Mouse (Mus musculus) intestine, embryonic 16.5 days (tissue): ENCODE results near the gene Prn. TPM values are rescaled to one million over a fixed set of nuclear protein-coding genes. Genes with fewer than 3 reads are reported as not detected.

Experiments used
- ATAC-seq: fragments of 200-750 bp; cut with Nextera tagmentation; 2 replicates; pipeline ENCODE4 v1.8.0; 2017; ENCODE audit warnings: moderate TSS enrichment, moderate library complexity
- H3K27ac ChIP-seq: fragments of 300-500 bp; sonication (generic); 2 replicates; pipeline ENCODE4 v1.5.1; 2014; ENCODE audit warnings: mild to moderate bottlenecking, low read length
- H3K27me3 ChIP-seq: fragments of 300-500 bp; sonication (generic); replicated peaks from 2 replicates; pipeline ENCODE4 v1.6.1; 2014; ENCODE audit warnings: low read length, control low read depth, mixed read lengths; ENCODE audit not compliant: control insufficient read depth, insufficient read depth
- H3K36me3 ChIP-seq: fragments of 300-500 bp; sonication (generic); 2 replicates; pipeline ENCODE4 v1.6.1; 2014; ENCODE audit warnings: low read length, control low read depth; ENCODE audit not compliant: control insufficient read depth, insufficient read depth
- H3K4me1 ChIP-seq: fragments of 300-500 bp; sonication (generic); 2 replicates; pipeline ENCODE4 v1.6.1; 2014; ENCODE audit warnings: low read length, control low read depth, mixed read lengths; ENCODE audit not compliant: control insufficient read depth, insufficient read depth
- H3K4me2 ChIP-seq: fragments of 300-500 bp; sonication (generic); 2 replicates; pipeline ENCODE4 v1.6.1; 2014; ENCODE audit warnings: low read depth, low read length, control low read depth
- H3K4me3 ChIP-seq: fragments of 300-500 bp; sonication (generic); 2 replicates; pipeline ENCODE4 v1.5.1; 2014; ENCODE audit warnings: mild to moderate bottlenecking, low read length
- H3K9ac ChIP-seq: fragments of 300-500 bp; sonication (generic); 2 replicates; pipeline ENCODE4 v1.6.1; 2014; ENCODE audit warnings: low read depth, low read length
- H3K9me3 ChIP-seq: fragments of 300-500 bp; sonication (generic); 2 replicates; pipeline ENCODE4 v1.6.1; 2016; ENCODE audit warnings: low read length, control low read depth; ENCODE audit not compliant: control insufficient read depth
- WGBS: fragments of 180-500 bp; shearing (Covaris S2); extraction: QIAGEN DNeasy Blood & Tissue Kit; methylation state at CpG from one replicate; pipeline ENCODE4 v1.1.7; 2014; 5-methylcytosine and 5-hydroxymethylcytosine counted together
- polyA plus RNA-seq: library from polyadenylated mRNA; unstranded; fragments of >200 nt; fragmentation: Nextera tagmentation; extraction: Ambion mirVana; gene quantifications from 2 replicates; pipeline ENCODE4 v1.2.1, GENCODE M21; 2015

The Prn gene
- not detected in 2 replicates for polyA plus RNA-seq

DNA sequence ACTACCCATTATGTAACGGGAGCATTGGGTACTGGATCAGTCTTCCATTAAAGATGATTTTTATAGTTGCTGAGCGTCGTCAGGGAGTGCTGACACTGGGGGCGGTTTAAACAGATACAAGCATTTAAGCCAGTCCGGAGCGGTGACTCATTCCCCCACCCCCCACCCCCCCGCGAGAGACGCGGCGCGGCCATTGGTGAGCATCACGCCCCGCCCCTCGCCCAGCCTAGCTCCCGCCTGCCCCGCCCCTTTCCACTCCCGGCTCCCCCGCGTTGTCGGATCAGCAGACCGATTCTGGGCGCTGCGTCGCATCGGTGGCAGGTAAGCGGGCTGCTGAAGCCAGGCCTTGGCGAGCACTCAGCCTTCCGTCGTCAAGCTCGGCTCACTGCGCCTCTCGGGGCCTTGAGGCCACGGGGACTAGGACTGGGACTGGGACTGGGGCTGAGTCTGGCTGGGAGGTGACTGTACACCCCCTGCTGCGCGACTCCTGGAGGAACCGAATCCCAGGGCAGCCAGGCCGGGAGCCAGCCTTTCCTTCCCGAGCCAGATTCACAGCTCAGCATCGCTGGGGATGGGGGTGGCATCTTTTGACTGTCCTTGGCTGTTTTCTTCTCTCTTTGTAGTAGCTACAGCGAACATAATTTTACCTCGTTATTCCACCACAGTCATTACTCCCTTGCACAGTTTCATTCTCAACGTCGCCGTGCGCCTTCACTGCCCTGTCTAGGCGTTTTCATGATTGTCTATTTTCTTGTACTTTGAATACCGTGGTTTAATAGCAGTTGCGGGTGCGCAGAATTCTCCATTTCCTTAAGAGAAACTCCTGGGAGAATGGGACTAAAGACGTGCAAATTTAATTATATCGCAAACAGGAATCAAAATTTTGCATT lies at the start of gene Prn, which contains the start of gene Prnp:
Prn (plus strand) TSS at position 275 of the 890 bp plus-strand sequence.
Prnp (plus strand) TSS at position 246 of the 890 bp plus-strand sequence.
- H3K4me2 ChIP-seq: peak within 1 kb of the TSS; percentile 79
- no peaks in the 10 kb centered on the region for H3K4me1 ChIP-seq
- H3K9me3 ChIP-seq: no peaks in the 10 kb centered on the region
- 5% methylated on average over 51 of the region's 52 CpGs for WGBS
- peak; percentile 97 for ATAC-seq
- peak within 1 kb of the TSS; percentile 80 for H3K4me3 ChIP-seq
- H3K36me3 ChIP-seq: no peaks in the 10 kb centered on the region
- H3K9ac ChIP-seq: peak within 1 kb of the TSS; percentile 80
- peak within 1 kb of the TSS; percentile 77 for H3K27ac ChIP-seq
- no peaks in the 10 kb centered on the region for H3K27me3 ChIP-seq

DNA sequence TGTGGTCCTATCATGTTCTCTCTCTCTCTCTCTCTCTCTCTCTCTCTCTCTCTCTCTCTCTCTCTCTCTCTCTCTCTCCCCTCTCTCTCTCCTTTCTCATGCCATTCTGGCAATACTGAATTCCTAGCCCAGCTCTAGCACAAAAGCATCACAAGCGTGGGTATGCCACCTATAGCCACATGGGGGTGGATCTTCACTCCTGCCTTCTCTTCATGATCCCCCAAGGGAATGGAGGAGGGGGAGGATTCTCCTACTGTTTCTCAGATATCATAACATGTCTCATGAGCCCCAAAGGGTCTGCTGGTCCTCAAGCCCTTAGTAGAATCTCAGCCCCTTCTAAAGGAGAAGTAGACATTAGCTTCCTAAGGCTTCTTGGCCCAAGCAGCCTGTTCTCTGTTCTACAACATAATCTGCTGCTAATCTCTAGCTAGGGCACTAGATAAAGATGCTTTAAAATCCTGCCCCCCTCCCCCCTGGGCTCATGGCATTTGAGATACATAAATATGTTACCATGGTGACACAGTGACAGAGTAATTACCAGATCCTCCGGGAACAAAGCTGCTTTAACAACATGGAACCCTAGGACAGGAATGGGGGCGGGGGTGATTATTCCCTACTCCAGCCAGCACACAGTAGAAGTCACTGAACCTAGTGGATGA lies 47.0 kb upstream of the Prn start:
- Histone ChIP-seq H3K4me2 (no peak overlapping the region), H3K27ac (no peak overlapping the region), H3K4me3 (no peak overlapping the region), H3K9me3 (no peaks in the 10 kb centered on the region), H3K9ac (no peak overlapping the region), H3K27me3 (no peaks in the 10 kb centered on the region), H3K4me1 (no peaks in the 10 kb centered on the region), H3K36me3 (no peaks in the 10 kb centered on the region)
- 50% methylated on average over 3 of the region's 3 CpGs for whole genome bisulfite sequencing
- ATAC-seq: no peak

DNA sequence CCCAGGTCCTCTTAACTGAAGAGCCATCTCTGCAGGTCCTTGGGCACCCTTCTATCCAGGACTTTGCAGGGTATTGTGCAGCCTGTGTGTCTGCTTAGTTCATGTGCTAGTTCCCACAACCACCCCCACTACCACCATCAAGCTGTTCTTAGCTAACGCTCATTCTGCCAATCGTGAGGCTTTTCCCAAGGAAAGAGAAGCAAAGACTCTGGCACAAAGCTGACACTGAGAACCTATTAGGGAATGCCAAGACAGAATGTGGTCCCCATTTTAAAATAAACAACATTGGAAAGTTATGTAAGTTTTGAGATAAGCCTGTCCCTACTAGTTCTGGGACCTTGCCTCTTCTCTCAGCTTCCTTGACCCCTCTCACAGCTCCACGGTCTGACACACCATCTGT lies 46.3 kb upstream of the Prn start:
- Histone ChIP-seq H3K27ac (no peak overlapping the region), H3K4me3 (no peak overlapping the region), H3K27me3 (no peaks in the 10 kb centered on the region), H3K36me3 (no peaks in the 10 kb centered on the region), H3K9ac (no peak overlapping the region), H3K4me2 (no peak overlapping the region), H3K4me1 (no peaks in the 10 kb centered on the region), H3K9me3 (no peaks in the 10 kb centered on the region)
- 64% methylated on average over 3 of the region's 3 CpGs for WGBS
- ATAC-seq: no peak

DNA sequence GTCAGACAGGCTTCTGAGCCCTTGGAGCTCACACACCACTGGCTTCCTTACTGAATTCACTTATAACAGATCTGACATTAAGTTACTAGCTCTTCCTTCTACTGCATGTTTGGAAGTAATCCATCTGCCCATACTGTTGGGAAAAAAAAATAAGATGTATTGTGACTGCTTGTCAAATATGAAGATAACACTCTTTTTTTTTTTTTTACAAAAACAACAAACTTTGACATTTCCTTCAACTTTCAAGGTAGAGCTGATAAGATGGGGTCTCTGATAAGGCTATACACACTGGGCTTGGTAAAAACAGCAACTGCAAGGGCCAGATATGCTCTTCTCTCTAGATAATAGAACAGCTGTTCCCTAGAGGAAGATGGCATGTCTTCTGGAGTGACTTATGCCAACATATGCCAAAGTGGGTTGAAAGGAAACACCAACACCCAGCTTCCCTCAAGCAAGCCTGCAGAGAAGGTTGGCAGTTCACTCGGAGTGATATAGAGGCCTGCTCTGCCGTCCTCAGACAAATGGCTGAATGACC lies 45.4 kb upstream of the Prn start:
- H3K9me3 ChIP-seq: no peaks in the 10 kb centered on the region
- H3K9ac ChIP-seq: no peak overlapping the region
- WGBS: 91% methylated on average over 2 of the region's 2 CpGs
- H3K4me3 ChIP-seq: no peak overlapping the region
- H3K27ac ChIP-seq: no peak overlapping the region
- no peak for ATAC-seq
- H3K36me3 ChIP-seq: no peaks in the 10 kb centered on the region
- H3K4me2 ChIP-seq: no peak overlapping the region
- no peaks in the 10 kb centered on the region for H3K4me1 ChIP-seq
- H3K27me3 ChIP-seq: no peaks in the 10 kb centered on the region

DNA sequence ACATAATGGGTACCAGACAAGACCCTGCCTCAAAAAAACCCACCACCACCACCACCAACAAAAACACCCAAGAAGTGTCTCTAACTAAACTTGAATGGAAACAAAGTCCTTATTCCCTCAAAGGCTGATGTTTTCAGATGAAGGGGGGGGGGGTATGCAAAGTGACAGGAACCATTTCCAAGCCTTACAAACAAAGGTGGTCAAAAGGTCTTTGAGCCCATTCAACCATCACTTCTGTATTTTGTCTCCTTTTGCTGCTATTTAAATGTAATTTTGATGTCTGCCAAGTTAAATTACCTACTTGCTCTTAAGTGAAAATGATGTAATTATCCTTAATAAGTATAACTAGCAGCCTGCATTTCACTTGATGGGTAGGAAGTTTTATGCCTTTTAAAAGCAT lies 43.1 kb upstream of the Prn start:
- no peak overlapping the region for H3K4me3 ChIP-seq
- ATAC-seq: no peak
- H3K9ac ChIP-seq: no peak overlapping the region
- no peak overlapping the region for H3K27ac ChIP-seq
- no peaks in the 10 kb centered on the region for H3K9me3 ChIP-seq
- no peaks in the 10 kb centered on the region for H3K36me3 ChIP-seq
- no peaks in the 10 kb centered on the region for H3K4me1 ChIP-seq
- H3K4me2 ChIP-seq: no peak overlapping the region
- no peaks in the 10 kb centered on the region for H3K27me3 ChIP-seq

DNA sequence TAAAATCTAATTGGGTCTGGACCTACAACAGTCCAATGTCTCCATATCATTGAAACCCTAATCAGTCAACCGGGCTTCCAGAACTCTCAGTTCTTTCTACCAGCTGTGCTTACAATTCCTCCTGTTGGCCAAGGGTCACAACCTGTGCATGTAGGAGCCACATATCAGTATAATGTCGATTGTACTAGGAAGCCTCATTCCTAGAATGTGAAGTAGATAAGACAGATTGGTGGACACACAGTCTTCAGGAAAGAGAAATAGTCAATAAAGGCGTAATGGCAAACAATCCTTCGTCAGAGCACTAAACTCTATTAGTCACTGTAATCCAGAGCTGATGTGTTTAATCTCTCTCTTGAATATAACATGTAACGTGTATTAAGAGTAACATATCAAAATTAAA lies 40.8 kb upstream of the Prn start:
- ATAC-seq: no peak
- no peaks in the 10 kb centered on the region for H3K9me3 ChIP-seq
- no peak overlapping the region for H3K9ac ChIP-seq
- H3K4me1 ChIP-seq: no peaks in the 10 kb centered on the region
- no peak overlapping the region for H3K27ac ChIP-seq
- no peaks in the 10 kb centered on the region for H3K36me3 ChIP-seq
- 71% methylated on average over 5 of the region's 5 CpGs for WGBS
- H3K4me3 ChIP-seq: no peak overlapping the region
- H3K4me2 ChIP-seq: no peak overlapping the region
- no peaks in the 10 kb centered on the region for H3K27me3 ChIP-seq

DNA sequence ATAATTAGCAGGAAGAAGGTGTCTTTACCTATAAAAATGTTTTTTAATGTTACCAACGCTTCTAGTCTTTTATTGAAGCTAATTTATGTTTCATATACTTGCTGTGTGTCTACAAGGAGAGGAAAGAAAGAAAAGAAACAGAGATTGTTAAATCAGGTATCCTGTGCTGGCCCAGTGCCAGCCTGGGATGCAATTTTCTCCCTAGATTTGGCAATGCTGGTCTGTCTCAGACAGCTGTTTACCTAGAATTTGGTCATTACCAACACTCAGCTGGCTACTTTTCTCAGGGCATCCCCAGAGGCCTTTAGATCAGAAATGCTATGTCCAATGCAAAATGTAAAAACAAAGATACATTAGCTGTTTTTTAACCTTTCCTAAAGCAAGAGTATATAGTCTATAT lies 36.4 kb upstream of the Prn start:
- H3K36me3 ChIP-seq: no peaks in the 10 kb centered on the region
- H3K4me3 ChIP-seq: no peak overlapping the region
- no peaks in the 10 kb centered on the region for H3K27me3 ChIP-seq
- no peaks in the 10 kb centered on the region for H3K4me1 ChIP-seq
- WGBS: 69% methylated on average over 1 of the region's 1 CpGs
- H3K4me2 ChIP-seq: no peak overlapping the region
- H3K9ac ChIP-seq: no peak overlapping the region
- no peak overlapping the region for H3K27ac ChIP-seq
- H3K9me3 ChIP-seq: no peaks in the 10 kb centered on the region
- ATAC-seq: no peak

DNA sequence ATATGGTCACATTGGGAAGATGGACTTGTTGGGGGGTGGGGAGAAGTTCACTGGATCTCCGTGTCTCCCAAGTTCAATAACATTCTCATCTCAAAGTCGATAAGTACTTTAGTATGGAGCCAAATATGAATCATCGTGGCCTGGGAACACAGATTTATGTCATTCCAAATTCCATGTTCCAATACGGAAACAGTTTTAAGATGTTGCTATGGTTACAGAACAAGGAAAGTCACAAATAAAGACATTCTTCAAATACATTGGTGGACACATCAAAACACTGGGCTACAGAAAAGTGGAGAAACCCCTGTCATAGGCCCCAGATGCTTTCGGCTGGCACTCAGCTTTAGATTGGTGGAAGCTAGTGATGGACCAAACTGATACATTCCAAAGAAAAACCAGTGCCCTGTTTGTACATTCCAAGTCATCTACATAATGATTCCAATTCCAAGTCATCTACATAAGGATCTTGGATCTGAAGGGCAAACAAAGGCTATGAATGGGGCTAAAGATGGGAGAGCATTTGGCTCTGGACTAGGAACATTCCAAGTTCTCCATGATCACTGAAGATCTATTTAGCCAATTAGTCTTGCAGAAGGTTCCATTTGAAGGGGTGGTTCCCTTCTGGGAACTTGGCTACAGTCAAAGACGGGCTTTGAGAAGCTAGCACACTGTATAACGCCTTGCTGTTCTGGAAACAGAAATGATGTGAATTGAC lies 33.0 kb upstream of the Prn start:
- ATAC-seq: no peak
- Histone ChIP-seq H3K9ac (no peak overlapping the region), H3K27me3 (no peaks in the 10 kb centered on the region), H3K4me2 (no peak overlapping the region), H3K9me3 (no peaks in the 10 kb centered on the region), H3K36me3 (no peaks in the 10 kb centered on the region), H3K4me1 (no peaks in the 10 kb centered on the region), H3K27ac (no peak overlapping the region), H3K4me3 (no peak overlapping the region)
- WGBS: 83% methylated on average over 7 of the region's 7 CpGs

DNA sequence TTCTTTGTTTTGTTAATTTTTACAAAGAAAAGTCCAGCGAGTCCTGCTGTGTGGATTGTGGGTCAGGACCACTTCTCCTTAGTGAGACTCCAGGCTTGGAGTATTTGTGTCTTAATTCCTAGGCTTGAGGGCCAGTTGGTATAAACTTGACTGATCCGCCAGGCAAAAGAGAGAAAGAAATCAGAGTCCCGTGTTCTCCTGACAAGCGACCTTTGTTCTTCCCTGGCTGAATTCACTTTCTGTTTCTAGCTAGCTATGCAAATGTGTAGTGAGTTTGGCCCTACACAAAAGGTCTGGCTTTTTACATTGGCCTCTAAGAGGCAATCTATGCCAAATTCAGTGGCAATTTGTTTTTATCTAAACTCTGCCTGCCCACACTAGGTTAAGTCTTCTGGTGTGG lies 28.0 kb upstream of the Prn start:
- no peaks in the 10 kb centered on the region for H3K36me3 ChIP-seq
- ATAC-seq: no peak
- H3K27me3 ChIP-seq: no peaks in the 10 kb centered on the region
- no peak overlapping the region for H3K27ac ChIP-seq
- no peak overlapping the region for H3K4me3 ChIP-seq
- WGBS: 51% methylated on average over 4 of the region's 4 CpGs
- no peaks in the 10 kb centered on the region for H3K4me1 ChIP-seq
- no peak overlapping the region for H3K4me2 ChIP-seq
- H3K9ac ChIP-seq: no peak overlapping the region
- H3K9me3 ChIP-seq: no peaks in the 10 kb centered on the region
